Mouse (Mus musculus) bone marrow macrophage, adult 2 months (primary cell): Measurements from ENCODE around the gene Cdc42ep4. TPM values are rescaled to one million over a fixed set of nuclear protein-coding genes. Genes with fewer than 3 reads are reported as not detected.

Experiments
- H3K27ac ChIP-seq: 2 replicates; pipeline ENCODE4 v1.5.1; 2012; ENCODE audit warnings: low read depth, low read length; ENCODE audit not compliant: insufficient read depth
- H3K4me1 ChIP-seq: 2 replicates; pipeline ENCODE4 v1.6.1; 2012; ENCODE audit warnings: low read length; ENCODE audit not compliant: control insufficient read depth, insufficient read depth
- H3K4me3 ChIP-seq: 2 replicates; pipeline ENCODE4 v1.5.1; 2012; ENCODE audit warnings: mild to moderate bottlenecking, low read length, moderate library complexity; ENCODE audit not compliant: insufficient read depth
- CTCF ChIP-seq: IDR thresholded peaks from 2 replicates; pipeline ENCODE4 v1.5.1; 2012; ENCODE audit warnings: low read depth, mild to moderate bottlenecking, low read length, moderate library complexity
- POLR2A ChIP-seq: IDR thresholded peaks from 2 replicates; pipeline ENCODE4 v1.6.1; 2012; ENCODE audit warnings: mild to moderate bottlenecking, low read depth, low read length, borderline replicate concordance
- polyA plus RNA-seq: library from polyadenylated mRNA; stranded (reverse); fragments of >200 nt; gene quantifications from 2 replicates; pipeline ENCODE4 v1.2.4, GENCODE M21; 2012; ENCODE audit not compliant: missing spikeins, insufficient read depth, insufficient read length

The Cdc42ep4 gene
- polyA plus RNA-seq, 1 experiment, result 20.9 TPM

DNA sequence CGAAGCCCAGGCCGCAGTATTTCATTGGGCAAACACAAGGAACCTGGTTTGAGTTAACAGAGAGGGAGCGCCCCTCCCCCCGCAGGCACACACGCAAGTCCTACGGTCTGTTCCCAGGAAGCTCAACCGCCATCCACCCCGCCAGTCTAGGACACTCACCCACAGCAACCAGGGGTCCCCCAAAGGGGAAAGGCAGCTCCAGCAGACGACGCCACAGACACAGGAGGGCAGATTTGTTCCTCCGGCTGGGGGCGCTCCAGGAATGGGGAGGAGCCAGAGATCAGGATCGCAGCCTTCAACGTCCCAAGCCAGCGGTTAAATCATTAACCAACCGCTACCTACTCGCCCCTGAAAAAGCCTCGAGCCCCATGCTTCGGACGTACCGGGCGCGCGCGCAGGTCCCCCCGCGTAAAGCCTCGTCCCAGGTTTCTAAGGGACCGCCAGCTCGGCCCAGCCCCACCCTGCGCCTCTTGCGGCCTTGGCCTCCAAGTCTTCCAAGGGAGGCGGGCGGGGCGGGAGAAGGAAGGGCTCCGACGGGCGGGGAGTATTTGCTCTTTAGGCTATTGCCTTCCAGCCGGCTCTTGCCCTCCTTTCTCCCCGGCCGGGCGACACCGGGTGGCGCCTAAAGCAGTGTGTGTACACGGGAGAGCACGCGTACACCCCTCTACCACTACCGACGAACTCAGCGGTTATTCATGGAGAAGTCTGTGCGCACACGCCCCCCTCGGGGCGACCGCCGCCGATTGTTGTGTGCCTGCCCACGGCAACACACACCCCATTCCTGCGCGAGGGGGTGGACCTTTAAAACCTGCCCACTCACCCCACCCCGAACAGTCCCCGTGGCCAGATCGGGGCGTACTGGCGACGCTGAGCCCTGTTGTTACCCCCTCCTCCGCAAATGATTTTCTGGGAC, 854 bp downstream of the Cdc42ep4 start:
- H3K4me3 ChIP-seq, result peak overlapping the region; percentile 89
- TF ChIP-seq CTCF (peak; percentile 69), POLR2A (no peak)
- H3K4me1 ChIP-seq, result peaks cover 29% of the 10 kb centered on the region
- H3K27ac ChIP-seq, result peak overlapping the region; percentile 69

DNA sequence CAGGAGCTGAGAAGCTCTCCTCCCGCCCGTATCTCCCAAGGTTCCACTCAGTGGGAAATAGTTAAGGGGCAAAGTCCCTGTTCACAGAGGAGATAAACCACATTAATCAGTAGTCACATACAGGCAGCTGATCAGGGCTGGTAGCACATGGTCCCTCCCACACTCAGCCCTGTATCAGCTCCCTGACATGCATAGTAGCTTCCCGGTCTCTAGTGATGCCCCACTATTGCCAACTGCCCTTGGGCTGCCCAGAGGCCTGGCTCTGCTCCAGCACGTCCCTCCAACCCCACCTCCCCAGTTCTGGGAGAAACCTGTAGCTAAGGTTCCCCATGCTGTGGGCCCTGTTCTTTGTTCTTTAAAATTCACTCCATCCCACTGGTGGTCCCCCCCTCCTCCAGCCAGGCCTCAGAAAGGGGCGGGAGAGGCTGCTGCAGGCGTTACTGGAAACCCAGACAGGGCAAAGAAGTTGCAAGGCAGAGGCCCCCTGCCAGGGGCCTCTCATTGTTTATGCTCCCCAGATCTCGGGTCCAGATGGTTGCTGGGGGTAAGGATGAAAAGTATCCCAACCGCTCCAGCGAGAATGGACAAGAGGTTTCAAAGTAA, 1.8 kb downstream of the Cdc42ep4 start:
- Histone ChIP-seq H3K27ac (no peak overlapping the region), H3K4me3 (peak overlapping the region; percentile 89), H3K4me1 (peaks cover 31% of the 10 kb centered on the region)
- TF ChIP-seq POLR2A (no peak), CTCF (no peak)

DNA sequence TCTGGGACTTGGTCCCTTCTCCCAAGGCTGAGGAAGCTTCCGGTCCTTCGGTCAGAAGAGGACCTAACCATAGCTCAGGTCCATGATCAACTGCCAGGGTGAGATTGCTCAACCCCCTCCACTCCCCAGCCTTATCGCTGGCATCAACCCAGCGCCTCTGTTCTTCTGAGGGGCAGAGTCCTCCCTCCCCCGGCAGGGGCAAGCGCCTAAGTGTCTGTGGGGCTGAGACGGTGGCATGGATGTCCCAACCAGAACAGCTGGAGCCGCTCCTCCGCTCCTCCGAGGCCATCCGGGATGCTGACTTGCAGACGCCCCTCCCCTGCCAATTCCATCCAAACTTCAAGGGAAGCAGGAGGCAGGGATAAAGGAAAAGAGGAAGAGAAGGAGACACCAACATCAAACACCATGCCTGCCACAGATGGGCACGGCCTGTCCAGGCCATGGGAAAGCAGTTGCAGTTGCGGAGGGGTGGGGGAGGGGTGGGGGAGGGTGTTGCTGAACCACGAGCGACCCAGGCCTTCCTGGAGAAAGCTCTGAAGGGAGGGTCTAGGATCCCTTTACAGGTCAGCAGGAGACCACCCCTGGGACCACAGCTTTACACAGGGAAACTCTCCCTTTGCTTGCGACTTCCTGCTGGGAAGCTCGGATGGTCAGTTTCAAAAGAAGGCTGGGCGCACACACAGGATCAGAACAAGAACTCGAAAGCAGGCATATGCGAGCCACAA, 2.7 kb downstream of the Cdc42ep4 start:
- H3K27ac ChIP-seq, result peak overlapping the region; percentile 34
- TF ChIP-seq POLR2A (no peak), CTCF (no peak)
- H3K4me3 ChIP-seq, result peak overlapping the region; percentile 89
- peaks cover 31% of the 10 kb centered on the region for H3K4me1 ChIP-seq

DNA sequence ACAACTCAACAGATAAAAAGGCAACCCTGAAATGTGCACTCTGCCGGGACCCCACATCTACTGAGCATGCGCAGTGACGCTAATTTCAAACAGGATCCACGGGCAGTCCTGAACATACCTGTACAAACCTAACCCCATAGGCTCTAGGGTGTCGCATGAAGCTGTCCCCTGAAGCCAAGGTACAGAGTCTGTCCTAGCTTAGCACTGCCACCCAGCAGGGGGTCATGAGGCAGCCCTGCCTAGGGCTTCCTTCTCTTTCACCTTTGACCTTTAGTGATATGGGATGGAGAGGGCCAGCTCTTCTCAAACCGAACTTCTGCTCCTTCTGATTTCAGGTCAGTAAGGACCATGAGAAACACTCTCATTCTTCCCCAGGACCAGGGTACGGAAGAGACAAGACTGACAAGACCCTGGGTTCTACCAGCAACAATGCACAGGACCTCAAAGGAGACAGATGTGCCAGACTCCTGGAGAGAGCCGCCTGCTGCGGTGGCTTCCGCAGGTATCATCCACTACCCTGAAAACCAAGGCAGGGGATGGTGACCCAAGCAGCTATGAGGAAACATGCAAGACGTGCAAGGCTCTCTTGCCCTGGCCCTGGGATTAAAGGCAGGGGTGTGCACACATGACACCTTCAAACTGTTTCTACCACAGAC, 3.8 kb downstream of the Cdc42ep4 start:
- Histone ChIP-seq H3K27ac (peak overlapping the region; percentile 93), H3K4me1 (peaks cover 31% of the 10 kb centered on the region), H3K4me3 (peak overlapping the region; percentile 60)

DNA sequence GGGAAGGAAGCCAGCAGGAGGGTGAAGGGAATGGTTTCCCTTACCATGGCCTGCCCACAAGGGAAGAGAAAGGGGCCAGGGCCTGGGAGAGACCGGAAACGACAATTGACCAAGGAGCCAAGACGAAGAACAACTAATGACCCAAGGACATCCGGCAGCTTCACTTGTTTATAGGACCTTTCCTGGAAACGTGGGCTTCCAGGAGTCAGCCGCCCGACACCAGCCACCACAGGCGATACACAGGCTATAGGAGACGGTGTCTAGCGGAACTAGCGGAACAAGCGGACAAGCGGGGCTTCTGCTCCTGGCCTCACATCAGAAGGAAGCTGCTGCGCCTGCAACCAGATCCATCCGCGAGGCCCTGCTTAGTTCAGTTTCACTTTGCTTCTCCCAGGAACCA, 4.6 kb downstream of the Cdc42ep4 start:
- H3K27ac ChIP-seq, result peak overlapping the region; percentile 93
- H3K4me3 ChIP-seq, result peak overlapping the region; percentile 60
- TF ChIP-seq POLR2A (no peak), CTCF (no peak)
- peaks cover 31% of the 10 kb centered on the region for H3K4me1 ChIP-seq

More for the DNA sequence above, 3.8 kb downstream of the Cdc42ep4 start:
- no peak for TF ChIP-seq POLR2A
- TF ChIP-seq CTCF, result no peak

DNA sequence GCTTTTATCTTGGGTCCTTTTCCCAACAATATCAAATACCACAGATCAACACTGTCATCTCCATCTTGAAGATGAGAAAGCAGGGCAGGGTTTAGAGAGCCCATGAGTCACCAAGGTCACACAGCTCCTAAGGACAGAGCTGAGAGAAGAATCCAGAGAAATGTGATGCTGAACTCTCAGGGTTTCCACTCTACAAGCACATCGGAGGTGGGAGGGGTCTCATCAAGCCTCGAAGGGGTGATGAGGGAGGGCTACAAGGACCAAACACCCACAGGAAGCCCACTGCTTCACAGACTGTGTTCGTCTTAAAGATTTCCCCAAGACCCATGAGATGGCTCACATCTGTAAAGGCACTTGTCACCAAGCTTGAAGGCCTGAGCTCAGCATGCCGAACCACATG, 5.7 kb downstream of the Cdc42ep4 start:
- Histone ChIP-seq H3K27ac (no peak overlapping the region), H3K4me3 (no peak overlapping the region), H3K4me1 (peaks cover 31% of the 10 kb centered on the region)
- TF ChIP-seq POLR2A (no peak), CTCF (no peak)

DNA sequence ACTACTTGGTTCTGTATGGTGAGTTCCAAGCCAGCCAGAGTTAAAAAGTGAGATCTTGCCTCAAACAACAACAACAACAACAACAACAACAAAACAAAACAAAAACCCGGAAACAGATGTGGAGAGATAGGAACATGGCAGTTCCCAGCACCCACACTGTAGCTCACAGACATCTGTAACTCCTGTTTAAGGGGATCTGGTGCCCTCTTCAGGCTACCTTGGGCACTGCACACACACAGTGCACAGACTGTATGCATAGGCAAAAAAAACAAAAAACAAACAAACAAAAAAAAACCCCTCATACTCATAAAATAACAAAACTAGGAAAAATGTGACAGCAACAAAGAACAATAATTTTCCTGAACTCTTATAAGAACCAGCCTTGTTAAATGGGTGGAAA, 8.7 kb downstream of the Cdc42ep4 start:
- Histone ChIP-seq H3K4me3 (no peak overlapping the region), H3K27ac (no peak overlapping the region), H3K4me1 (peaks cover 29% of the 10 kb centered on the region)
- TF ChIP-seq POLR2A (no peak), CTCF (no peak)

DNA sequence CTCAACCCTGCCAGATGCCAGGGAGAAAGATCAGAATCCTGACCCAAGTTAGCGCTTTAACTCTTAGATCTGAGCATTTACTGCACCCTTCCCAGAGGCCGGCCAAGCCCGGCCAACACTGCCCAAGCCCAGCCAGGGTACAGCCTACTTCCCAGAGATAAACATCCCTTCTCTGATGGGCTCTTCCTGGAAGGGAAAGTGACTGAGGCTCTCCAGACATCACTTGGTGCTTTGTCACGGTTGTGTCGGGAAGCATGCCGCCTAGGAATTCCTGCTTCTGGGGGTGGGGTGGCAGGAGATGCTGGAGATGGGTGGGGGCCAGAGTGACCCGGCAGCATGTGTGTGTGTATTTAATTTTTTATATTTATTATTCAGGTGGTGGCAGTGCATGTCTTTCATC, 11.6 kb downstream of the Cdc42ep4 start:
- no peak overlapping the region for H3K27ac ChIP-seq
- TF ChIP-seq POLR2A, result no peak
- TF ChIP-seq CTCF, result no peak
- peaks cover 37% of the 10 kb centered on the region for H3K4me1 ChIP-seq
- no peak overlapping the region for H3K4me3 ChIP-seq

DNA sequence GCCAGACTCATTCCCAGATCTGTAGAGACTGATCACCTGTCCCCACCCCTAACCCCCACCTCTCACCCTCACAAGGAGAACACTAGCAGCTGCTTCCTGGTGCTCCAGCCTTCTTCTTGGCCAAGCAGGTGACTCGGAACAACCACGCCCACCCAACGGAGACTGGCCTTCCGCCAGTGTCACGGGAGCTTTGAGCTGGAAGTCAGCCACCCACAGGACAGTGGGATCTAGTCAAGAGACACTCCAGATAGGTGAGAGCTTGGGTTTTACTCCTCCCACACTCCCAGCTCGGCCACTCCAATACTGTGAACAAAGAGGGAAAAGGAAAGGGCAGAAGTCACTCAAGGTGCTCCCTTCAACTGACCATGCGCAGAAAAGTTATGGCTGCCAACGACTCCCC, 12.5 kb downstream of the Cdc42ep4 start:
- H3K4me3 ChIP-seq, result no peak overlapping the region
- TF ChIP-seq POLR2A (no peak), CTCF (no peak)
- H3K4me1 ChIP-seq, result peaks cover 46% of the 10 kb centered on the region
- no peak overlapping the region for H3K27ac ChIP-seq
